Mouse (Mus musculus) effector memory CD4-positive, alpha-beta T cell, adult 7 months (primary cell): ENCODE results near the gene Tctex1d2. TPM values are rescaled to one million over a fixed set of nuclear protein-coding genes. Genes with fewer than 3 reads are reported as not detected.

Source experiments
- polyA plus RNA-seq: library from polyadenylated mRNA; unstranded; fragments of 100-300 nt; shearing (Covaris generic); gene quantifications from one replicate; pipeline ENCODE4 v1.2.1, GENCODE M21; 2017

Tctex1d2 gene
- polyA plus RNA-seq = 3.0 TPM

GRCm38 (mm10) chr16:32419517-32420483 lies at the start of gene Tctex1d2:
Gene Tctex1d2 (plus strand): TSS chr16:32419702.

GRCm38 (mm10) chr16:32400267-32400666 lies 19.2 kb upstream of the Tctex1d2 start, which contains the start of gene Tm4sf19:
Gene Tm4sf19 (plus strand): TSS chr16:32400506.

GRCm38 (mm10) chr16:32430474-32431046 lies 11.1 kb downstream of the Tctex1d2 start, which contains the start of gene Pcyt1a:
Gene Pcyt1a (plus strand): TSS chr16:32430921.

Other genes starting within 250 kb of the Tctex1d2 start
- not detected for gene Bex6, start 239.9 kb upstream of the Tctex1d2 start, polyA plus RNA-seq
- gene Fbxo45, start 172.5 kb upstream of the Tctex1d2 start, polyA plus RNA-seq = 14.2 TPM
- 11.0 TPM for gene Wdr53, start 172.5 kb upstream of the Tctex1d2 start, polyA plus RNA-seq
- gene Smco1, start 148.2 kb upstream of the Tctex1d2 start, polyA plus RNA-seq = 0.27 TPM
- 20.4 TPM for gene Rnf168, start 142.2 kb upstream of the Tctex1d2 start, polyA plus RNA-seq
- 40.4 TPM for gene Ubxn7, start 87.4 kb upstream of the Tctex1d2 start, polyA plus RNA-seq
- not detected for gene Tm4sf19, start 19.2 kb upstream of the Tctex1d2 start, polyA plus RNA-seq
- 10.9 TPM for gene Pcyt1a, start 11.2 kb downstream of the Tctex1d2 start, polyA plus RNA-seq
- not detected for gene Slc51a, start 68.2 kb downstream of the Tctex1d2 start, polyA plus RNA-seq
- not detected for gene Zdhhc19, start 76.6 kb downstream of the Tctex1d2 start, polyA plus RNA-seq
- 50.8 TPM for gene Tfrc, start 189.2 kb downstream of the Tctex1d2 start, polyA plus RNA-seq
- 14.0 TPM for gene Tnk2, start 224.2 kb downstream of the Tctex1d2 start, polyA plus RNA-seq